Mouse (Mus musculus) heart, adult 2 months (tissue): ENCODE measurements at regions not wholly inside any gene's neighbourhood (a gene's known extent, or its start where the extent isn't known, plus 50 kb on each side); places are given as distances from the start of the nearest gene placed in this dataset.

Experiments
- DNase-seq, 2 experiments: peaks; one replicate each; pipeline ENCODE4 v3.0.0; 2021
- H3K27ac ChIP-seq: fragments of 200-600 bp; 2 replicates; pipeline ENCODE4 v1.8.1; 2022
- H3K27me3 ChIP-seq: fragments of 200-500 bp; 2 replicates; pipeline ENCODE4 v1.6.1; 2012; ENCODE audit warnings: mild to moderate bottlenecking, low read length, inconsistent platforms, mixed read lengths; ENCODE audit not compliant: control insufficient read depth, insufficient read depth
- H3K36me3 ChIP-seq: fragments of 200-500 bp; 2 replicates; pipeline ENCODE4 v1.6.1; 2012; ENCODE audit warnings: low read length, inconsistent platforms; ENCODE audit not compliant: control insufficient read depth, insufficient read depth
- H3K4me1 ChIP-seq: fragments of 200-500 bp; 2 replicates; pipeline ENCODE4 v1.6.1; 2011; ENCODE audit warnings: low read length; ENCODE audit not compliant: control insufficient read depth, insufficient read depth
- H3K4me3 ChIP-seq: fragments of 200-600 bp; 2 replicates; pipeline ENCODE4 v1.8.1; 2022
- H3K79me2 ChIP-seq: fragments of 200-500 bp; replicated peaks from 2 replicates; pipeline ENCODE4 v1.6.1; 2012; ENCODE audit warnings: mild to moderate bottlenecking, inconsistent platforms, low read length, moderate library complexity, mixed read lengths; ENCODE audit not compliant: control insufficient read depth, insufficient read depth
- H3K9ac ChIP-seq: fragments of 200-500 bp; 2 replicates; pipeline ENCODE4 v1.6.1; 2012; ENCODE audit warnings: low read depth, mild to moderate bottlenecking, control low read depth, inconsistent platforms, low read length, mixed read lengths
- CTCF ChIP-seq: fragments of 200-600 bp; IDR thresholded peaks from 2 replicates; pipeline ENCODE4 v1.8.1; 2022; ENCODE audit warnings: antibody characterized with exemption, mild to moderate bottlenecking, moderate library complexity
- EP300 ChIP-seq: fragments of 200-500 bp; IDR thresholded peaks from 2 replicates; pipeline ENCODE4 v1.6.1; 2011; ENCODE audit warnings: low read depth, low read length, control low read depth; ENCODE audit not compliant: insufficient read depth
- POLR2A ChIP-seq: fragments of 200-500 bp; IDR thresholded peaks from 2 replicates; pipeline ENCODE4 v1.6.1; 2011; ENCODE audit warnings: mild to moderate bottlenecking, low read depth, low read length, control low read depth; ENCODE audit not compliant: insufficient read depth
- WGBS: fragments of 180-500 bp; shearing (Covaris S2); methylation state at CpG from one replicate; pipeline ENCODE4 v1.1.7; 2018; 5-methylcytosine and 5-hydroxymethylcytosine counted together
- intact Hi-C: fragments of 180-260 bp; cut with DNase I; formaldehyde crosslinking; loops from one replicate; pipeline ENCODE4 v1.15.1; 2025

GRCm38 (mm10) chr8:10690659-10691058, 317.6 kb downstream of the Irs2 start:
- no peak for TF ChIP-seq POLR2A
- no peak for TF ChIP-seq CTCF
- no peak for TF ChIP-seq EP300
- no peak for DNase-seq
- no peaks in the 10 kb centered on the region for H3K27me3 ChIP-seq
- no peaks in the 10 kb centered on the region for H3K4me1 ChIP-seq
- H3K27ac ChIP-seq, result no peak overlapping the region
- no peaks in the 10 kb centered on the region for H3K79me2 ChIP-seq
- no peak overlapping the region for H3K4me3 ChIP-seq
- no peak overlapping the region for H3K9ac ChIP-seq
- no peaks in the 10 kb centered on the region for H3K36me3 ChIP-seq
- intact Hi-C loops, result no loop called here
- 81% methylated on average over 1 of the region's 1 CpGs for WGBS

- H3K9ac ChIP-seq, result no peak overlapping the region
- H3K4me3 ChIP-seq, result no peak overlapping the region
- H3K4me1 ChIP-seq, result no peaks in the 10 kb centered on the region
- no peaks in the 10 kb centered on the region for H3K79me2 ChIP-seq
- H3K27ac ChIP-seq, result no peak overlapping the region
- 84% methylated on average over 12 of the region's 12 CpGs for WGBS
- DNase-seq, result no peak
- no peaks in the 10 kb centered on the region for H3K36me3 ChIP-seq
- H3K27me3 ChIP-seq, result no peaks in the 10 kb centered on the region
- intact Hi-C loops, result no loop called here
- TF ChIP-seq POLR2A (no peak), EP300 (no peak), CTCF (no peak)
Observed at GRCm38 (mm10) chr8:10689881-10690280, 318.4 kb downstream of the Irs2 start.

GRCm38 (mm10) chr8:10687867-10688561, 320.2 kb downstream of the Irs2 start:
- Histone ChIP-seq H3K27me3 (no peaks in the 10 kb centered on the region), H3K9ac (no peak overlapping the region), H3K36me3 (no peaks in the 10 kb centered on the region), H3K79me2 (no peaks in the 10 kb centered on the region), H3K4me3 (no peak overlapping the region), H3K27ac (no peak overlapping the region), H3K4me1 (no peaks in the 10 kb centered on the region)
- TF ChIP-seq POLR2A, result no peak
- TF ChIP-seq CTCF, result no peak
- no peak for TF ChIP-seq EP300
- intact Hi-C loops, result no loop called here
- 47% methylated on average over 9 of the region's 9 CpGs for WGBS
- DNase-seq, result no peak
